Mouse (Mus musculus): ENCODE measurements around the gene Hist1h2bk.
A peak's percentile ranks its signal among the peaks of the same experiment; 100 is the strongest.

The Hist1h2bk gene

DNA sequence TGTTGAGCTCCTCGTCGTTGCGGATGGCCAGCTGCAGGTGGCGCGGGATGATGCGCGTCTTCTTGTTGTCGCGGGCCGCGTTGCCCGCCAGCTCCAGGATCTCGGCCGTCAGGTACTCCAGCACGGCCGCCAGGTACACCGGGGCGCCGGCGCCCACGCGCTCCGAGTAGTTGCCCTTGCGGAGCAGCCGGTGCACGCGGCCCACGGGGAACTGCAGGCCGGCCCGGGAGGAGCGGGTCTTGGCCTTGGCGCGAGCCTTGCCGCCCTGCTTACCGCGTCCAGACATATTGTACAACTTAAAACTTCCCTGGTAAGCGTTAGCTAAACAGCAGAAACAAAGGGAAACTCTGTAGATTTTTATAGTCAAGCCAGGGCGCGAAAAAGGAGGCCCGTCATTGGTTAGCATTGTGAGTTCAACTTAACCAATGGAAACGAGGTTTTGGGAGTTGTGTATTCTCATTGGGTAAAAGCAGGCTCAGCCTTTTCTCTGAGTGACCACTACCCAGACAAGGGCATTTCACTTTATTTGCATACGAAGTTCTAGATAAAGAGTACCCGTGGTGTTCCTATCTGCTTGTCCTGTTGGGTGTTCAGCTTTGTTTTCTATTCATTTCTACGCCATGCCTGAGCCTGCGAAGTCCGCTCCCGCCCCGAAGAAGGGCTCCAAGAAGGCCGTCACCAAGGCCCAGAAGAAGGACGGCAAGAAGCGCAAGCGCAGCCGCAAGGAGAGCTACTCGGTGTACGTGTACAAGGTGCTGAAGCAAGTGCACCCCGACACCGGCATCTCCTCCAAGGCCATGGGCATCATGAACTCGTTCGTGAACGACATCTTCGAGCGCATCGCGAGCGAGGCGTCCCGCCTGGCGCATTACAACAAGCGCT lies at the start of gene Hist1h2bk, which contains the start of gene Hist1h2ah:
Gene Hist1h2bk, plus strand, starts transcription at position 604 of the 882 bp plus-strand sequence.
Gene Hist1h2ah, minus strand, starts transcription at position 302 of the 882 bp plus-strand sequence.
- peak; percentile 68 to 81 for DNase-seq

DNA sequence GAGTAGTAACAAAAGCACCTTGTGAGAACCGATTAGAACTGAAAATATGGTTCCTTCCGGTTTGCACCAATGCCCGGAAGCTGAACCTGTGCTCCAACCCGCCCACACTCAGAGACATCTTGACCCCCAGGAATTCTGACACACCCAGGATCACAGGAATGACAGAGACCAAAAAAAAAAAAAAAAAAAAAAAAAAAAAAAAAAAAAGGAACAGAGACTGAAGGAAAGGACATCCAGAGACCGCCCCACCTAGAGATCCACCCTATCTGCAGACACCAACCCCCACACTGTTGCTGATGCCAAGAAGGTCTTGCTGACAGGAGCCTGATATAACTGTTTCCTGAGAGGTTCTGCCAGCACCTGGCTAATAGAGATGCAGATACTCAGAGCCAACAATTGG lies 43.1 kb upstream of the Hist1h2bk start:
- no peak for DNase-seq

DNA sequence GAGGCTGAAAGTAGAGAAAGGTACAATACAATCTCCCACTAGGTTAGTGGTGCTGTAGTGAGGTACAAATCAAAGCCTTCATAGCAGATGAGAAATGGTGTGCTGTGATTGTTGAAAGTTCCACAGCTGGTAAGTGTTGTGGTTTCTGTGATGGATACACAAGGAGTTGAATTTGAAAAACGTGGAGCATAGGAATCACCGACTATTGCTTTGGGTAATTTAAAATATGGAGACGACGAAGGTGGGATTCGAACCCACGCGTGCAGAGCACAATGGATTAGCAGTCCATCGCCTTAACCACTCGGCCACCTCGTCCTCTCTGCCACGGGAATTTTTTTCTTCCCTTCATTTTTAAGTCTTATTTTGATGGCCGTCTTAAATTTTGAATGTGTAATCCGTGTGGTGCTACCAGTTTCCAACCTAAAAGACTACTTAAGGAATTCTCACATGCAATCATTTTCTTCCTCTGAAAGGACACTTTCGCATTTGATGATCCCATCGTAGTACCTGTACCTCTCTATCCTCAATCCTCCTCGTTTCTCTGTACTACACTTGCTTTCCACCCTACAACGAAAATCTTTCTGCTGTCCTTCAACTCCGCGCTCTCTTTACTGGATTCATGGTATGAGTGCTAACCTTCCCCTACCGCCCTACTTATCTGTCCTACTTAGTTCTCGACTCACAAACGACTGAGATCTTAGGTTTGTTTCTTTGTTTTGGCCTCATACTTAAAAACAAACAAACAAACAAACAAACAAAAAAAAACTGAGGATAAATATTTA lies 41.5 kb upstream of the Hist1h2bk start:
- peak; percentile 29 to 44 for DNase-seq

DNA sequence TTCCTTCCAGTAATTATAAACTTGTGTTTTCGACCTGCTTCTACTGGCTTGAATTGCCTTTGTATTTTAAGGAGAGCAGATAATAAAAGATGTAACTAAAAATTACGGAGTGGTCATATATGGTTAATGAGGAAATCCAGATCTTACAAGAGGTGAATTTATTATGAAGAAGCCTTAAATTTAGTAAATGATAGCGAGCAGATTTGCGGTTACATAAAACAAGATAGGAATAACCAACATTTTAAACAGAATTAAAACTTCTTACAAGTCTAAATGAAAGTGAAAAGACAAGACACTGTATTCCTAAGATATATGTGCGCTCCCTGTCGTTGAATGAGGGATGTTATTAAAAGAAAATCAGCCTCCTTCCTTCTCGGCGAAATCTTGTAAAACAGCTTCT lies 40.8 kb upstream of the Hist1h2bk start:
- no peak for DNase-seq

DNA sequence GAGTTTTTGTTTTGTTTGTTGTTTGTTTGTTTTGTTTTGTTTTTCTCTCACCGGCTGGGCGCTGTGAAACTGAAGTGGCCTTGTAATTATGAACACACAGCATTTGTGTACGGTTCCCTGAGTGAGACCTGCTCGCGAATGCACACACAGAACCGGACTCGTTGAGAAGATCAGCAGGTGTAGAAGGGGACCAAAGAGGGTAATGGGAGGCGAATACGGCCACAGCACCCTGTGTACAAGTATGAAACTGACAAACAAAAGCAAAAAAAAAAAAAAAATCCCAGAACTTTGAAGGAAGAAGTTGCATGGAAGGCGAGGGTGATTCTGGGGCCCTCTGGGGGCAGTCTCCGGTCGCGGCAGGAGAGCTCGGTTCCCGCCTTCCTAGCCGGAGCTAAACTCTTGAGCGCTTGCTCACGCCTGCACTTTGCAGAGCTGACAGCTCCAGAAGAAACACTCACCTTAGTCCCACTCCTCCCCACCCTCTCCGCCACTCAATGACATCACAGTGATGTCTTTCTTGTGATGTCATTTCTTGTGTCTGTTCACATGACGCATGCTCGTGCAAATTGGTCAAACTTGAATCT lies 40.2 kb upstream of the Hist1h2bk start:
- DNase-seq: peak in 1 of 2 experiments; percentile 26

DNA sequence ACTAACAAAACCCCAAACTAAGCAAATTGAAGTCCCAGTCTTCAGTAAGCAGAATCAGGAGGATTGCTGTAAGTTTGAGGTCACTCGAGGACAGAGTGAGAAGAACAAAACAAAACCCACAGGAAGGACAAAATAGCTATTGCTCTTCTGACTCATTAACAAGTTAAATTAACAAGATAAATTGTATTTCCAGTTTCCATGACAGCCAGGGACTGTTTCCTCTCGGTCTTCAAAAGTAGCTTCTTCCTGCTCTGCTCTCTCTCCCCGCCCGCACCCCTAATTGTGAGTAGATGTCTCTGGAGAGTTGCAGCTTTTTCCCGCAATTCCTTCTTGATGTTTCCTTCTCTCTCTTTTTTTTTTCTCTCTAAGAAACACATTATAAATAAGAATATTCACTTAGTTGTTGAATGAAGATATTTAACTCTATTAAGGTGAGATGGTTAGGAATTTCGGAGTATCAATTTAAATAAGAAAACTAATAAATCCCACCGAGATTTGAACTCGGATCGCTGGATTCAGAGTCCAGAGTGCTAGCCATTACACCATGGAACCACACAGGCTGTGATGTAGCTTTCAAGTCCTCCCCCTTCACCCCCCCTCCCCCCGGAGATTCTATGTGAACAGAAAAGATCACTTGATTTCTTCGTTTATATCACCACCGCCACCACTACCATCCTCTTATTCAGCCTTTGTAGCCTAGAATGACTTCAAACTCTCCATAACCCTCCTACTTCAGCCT lies 39.4 kb upstream of the Hist1h2bk start:
- no peak for DNase-seq

DNA sequence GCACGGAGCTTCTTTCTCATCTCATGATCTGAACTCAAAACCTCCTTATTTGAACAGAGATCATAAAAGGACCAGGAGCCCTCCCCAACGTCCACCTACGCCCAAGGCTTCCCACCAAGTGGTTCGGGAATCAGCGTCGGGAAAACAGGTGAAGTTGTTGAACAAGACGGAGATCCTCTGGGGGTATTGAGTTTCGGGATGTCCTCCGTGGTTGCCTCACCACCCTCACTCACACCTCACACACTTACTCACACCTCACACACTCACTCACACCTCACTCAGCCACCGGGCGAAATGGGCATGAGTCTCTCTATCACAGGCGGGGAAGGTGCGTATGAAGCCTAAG lies 38.9 kb upstream of the Hist1h2bk start:
- no peak for DNase-seq

DNA sequence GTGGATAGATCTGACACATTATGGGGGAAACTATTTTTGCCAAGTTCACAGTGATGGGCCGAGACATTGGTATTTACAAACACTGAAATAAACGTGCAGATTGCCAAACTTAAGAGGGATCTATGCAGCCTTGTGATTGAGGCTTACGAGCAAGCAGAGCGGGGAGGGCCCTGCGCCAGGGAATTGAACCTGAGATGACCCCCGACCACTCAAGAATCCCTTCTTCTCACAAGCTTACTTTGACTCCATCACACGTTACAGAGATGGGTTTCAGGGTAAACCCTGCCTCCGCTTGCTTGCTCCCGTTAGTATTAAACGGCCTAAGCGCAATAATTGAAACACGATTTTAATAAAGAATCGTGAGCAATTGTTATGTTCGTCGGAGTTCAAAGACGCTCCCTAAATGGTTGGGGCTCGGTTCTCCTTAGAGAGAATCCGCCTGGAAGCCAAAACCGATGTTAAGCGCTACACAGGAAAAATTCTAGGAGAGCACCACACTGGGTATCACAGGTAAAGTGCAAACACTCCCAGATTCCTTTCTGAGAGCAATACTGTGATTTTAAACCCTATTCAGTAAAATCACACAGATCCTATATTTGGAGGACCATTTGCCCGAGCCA lies 38.4 kb upstream of the Hist1h2bk start:
- no peak for DNase-seq

DNA sequence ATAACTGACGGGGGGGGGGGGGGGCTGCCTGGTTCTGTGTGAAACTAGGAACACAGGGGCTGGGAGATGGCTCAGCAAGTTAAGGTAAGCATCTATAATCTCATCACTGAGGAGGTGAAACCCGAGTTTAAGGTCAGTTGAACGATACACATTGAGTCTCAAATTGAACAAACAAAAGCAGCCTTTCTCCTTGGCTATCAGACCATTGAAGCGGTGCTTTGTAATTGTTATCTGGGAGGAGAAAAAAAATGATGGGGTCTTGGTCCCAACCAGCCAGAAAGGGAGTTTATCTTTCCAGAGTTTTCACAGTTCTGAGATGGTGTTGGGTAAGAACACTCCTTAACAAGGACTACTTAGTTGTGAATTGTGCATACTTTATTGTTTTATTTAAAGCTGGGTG lies 37.8 kb upstream of the Hist1h2bk start:
- no peak for DNase-seq

DNA sequence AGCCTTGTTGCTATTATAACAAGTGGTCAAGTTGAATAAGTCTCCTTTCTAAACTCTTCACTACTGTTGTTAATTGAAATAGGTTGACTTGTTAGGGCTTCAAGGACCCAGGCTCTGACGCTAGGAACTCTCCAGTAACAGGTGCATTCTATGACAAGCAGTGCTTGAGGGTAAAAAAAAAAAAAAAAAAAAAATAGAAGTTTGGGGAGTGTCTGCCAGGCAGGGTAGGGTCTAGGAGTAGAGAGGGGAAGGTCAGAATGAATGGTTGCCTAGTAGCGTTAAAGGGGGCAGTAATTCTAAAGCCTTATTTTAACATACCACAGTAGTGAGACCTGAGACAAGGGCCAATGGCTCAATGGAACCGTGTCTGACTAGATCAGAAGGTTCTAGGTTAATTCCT lies 37.3 kb upstream of the Hist1h2bk start:
- no peak for DNase-seq

DNA sequence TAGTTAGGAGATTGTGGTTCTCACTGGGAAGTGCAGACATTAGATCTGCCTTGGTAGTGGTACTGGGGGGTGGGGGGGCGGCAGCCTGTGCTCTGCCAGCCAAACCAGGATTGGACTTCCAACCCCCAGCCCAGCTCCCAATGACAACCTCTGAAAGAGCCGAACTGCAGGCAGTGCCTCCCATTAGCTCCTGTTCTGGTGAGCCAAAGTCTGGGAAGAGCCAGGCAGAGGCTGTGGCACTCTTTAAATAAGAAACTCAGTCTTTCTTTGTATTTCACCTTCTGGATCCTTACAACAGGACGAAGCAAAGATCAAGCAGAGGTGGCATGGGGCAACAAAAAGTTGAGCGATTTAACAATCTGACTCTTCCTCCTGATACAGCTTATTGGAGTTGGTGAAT lies 36.5 kb upstream of the Hist1h2bk start:
- no peak for DNase-seq

DNA sequence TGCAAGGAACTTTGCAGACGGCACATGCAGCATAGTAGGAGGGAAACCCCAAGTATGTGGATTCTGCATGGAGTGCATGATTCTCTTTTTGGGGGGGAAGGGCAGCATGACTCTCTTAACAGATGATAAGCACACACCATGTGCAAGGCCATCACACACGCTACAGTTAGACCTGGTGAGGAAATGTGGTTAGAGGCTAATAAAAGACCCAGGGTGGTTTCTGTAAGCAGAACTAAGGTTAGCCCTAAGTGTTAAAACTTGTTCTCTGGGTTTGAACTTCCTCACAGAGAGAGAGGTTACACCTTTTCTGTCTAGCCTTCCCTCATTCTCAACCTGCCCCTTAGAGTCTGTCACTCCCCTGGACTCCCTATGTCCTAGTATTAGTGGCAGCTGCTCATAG lies 34.3 kb upstream of the Hist1h2bk start:
- no peak for DNase-seq

DNA sequence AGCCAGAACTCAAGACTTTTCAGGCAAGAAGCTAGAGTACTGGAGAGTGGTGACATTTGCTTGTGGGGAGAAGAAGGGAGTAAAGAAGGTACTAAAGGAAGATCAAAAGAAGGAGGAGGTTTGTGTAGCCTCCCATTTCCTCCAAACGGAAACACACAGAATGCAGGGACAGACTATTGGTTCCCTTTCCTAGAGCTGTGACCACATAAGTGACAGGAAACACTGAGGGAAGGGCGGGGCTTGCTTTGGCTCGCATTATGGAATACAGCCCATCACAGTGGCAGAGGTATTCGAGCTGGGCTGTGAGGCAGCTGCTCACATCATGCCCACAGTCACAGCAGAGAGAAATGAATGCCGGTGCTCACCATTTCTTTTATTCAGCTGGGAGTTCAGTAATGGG lies 33.8 kb upstream of the Hist1h2bk start:
- DNase-seq: no peak

DNA sequence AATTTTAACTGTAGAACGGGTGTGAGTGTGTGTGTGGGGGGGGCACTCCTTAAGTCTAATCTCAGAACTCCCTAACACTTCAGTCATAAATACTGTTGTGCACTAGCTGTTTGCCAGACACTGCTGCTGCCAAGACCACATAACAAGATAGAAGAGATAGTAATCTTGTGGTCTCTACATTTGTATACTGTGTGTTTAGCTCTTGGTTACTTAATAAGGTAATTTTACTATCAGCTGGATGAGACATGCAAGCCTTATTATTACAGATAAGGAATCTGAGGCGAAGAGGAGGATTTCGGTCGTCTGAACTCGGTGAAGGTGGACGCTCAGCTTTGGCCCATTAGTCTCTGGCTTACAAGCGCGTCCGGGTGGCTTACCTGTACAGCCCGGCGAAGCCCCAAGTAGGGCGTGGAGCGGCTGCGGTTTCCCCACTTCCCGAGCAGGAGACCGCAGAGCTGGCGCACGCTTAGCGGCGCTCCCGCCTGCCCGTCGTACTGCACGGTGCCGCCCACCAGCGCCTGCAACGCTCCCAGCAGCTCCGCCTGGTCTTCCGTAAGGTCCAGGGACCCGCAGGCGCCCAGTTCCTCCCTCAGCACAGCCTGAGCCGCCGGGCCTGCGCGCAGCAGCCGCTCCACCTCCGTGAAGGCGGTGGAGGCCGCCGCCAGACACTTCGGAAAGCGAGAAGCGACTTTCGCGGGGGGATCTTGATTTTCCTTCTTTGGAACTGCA lies 29.9 kb upstream of the Hist1h2bk start:
- no peak for DNase-seq

DNA sequence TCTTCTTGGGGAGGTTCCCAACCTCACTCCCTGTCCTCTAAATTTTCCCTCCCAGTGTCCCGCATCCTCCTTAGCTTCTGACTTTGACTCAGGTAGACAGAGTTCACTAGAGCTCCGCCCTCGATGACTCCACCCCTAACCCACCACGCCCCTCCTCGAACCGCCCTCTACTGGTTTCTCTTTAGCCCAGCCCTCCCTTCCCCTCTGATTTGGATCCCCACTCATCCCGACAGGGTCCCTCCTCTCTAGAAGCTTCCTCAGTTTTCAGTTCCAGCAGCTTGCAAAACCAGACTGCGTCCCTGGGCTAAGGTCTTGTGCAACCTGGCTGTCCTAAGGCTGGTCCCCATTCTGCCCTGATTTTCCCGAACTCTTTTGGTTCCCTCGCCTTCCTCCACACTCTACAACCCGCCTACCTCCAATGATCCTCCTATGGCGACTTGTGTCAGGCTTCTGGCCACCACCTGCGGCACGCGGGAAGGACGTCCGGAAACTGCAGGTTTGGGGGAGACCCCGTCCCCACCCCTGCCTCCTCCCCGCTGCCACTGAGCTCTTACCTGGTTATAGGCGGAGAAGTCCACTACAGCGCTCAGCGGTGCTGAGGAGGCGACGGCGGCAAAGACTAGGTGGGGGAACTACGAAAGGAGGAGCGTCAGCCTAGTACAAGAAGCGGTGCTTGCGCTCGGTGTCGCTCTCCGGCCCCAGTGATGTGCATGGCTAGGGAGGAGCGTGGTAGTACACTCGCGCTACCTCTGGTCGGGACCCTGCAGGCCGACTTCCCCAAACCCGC lies 29.1 kb upstream of the Hist1h2bk start:
- DNase-seq: no peak

DNA sequence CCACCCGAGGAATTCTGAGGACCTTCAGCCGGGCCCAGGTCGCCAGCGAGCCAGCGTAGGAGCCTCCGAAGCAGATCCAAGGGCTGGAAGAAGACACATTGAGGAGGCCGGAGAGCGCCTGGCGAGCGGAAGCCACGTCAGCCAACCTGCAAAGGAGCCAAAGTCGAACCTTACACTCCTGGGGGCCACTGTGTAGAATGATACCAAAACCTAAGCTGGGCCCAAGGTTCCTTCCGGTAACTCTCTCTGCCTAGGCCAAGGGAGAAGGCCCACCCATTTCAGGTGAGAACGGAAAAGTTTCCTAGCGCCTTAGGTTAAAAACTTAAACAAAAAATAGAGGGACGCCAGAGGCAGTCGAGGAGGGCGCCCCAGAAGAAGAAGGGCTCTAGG lies 28.6 kb upstream of the Hist1h2bk start:
- no peak for DNase-seq

DNA sequence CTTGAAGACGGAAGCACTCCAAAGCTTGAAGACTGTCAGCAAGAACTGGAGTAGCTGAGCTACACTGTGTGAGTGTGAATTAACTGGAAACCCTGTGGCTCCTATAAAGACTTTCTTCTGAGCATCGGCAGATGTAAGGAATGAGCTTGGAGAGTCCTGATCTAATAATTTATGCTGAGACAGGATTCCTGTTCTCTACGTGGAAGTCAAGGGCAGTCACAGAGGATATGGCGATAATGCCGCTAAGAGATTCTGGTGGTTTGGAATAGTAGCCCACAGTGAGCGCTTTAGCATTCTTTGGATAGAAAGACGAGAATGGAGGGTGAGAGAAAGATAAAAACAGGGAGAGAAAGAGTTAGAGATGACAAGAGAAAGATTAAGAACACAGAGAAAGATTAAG lies 27.8 kb upstream of the Hist1h2bk start:
- DNase-seq: no peak

DNA sequence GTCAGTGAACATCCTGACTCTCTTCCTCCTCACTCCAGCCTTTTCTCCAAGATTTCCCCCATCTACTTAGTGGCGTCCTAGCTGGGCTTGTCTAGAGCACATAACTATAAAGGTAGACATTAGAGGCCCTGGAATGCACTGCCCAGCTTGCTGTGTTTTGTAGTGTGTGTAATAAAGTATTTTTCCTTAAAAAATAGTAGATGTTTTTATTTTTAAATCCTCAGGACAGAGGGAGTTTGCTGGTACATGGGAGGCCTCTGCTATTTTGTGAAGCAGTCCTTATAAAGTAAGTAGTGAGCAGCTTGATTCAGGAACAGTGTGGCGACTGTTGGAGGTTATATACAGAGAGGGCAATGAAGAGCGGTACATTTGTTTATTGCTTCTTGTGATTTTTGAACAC lies 27.0 kb upstream of the Hist1h2bk start:
- no peak for DNase-seq

DNA sequence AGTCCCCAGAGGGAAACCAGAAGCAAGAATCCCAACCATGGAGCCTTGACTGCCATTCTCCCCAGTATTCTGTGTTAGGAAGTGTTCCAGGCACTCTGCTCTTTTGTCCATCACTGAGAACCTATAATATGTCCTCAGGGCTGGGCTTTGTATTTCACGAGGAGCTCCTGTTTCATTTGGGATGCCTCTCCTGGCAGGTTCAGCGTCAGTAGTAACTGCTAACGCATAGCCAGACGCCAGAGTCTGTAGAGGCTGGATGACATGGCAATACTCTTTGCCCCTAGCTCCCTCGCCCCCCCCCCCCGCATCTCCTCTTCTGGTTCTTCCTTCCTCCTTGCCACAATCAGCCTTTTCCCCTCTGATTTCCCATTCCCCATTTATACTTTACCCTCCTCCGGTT lies 26.0 kb upstream of the Hist1h2bk start, which contains the start of gene Prss16:
Gene Prss16, minus strand, starts transcription at position 101 of the 400 bp plus-strand sequence.
- DNase-seq: no peak

DNA sequence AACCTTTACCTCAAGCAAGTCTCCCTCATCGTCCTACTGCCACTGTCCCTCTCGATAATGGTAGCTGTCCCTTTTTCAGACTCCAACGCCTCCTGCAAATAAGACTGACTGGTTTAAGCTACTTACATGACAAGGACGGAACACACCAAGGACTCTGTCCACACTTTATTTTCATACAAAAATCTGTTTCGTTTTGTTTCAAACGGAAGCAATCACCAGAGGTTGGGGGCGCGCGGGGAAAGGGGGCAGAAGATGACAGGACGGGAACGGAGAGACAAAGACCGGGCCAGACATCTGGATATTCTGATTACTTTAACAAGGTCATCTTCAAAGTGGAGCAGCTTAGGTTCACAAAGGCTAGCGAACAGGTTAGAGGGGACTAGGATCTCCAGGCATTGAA lies 22.0 kb upstream of the Hist1h2bk start:
- DNase-seq: no peak

DNA sequence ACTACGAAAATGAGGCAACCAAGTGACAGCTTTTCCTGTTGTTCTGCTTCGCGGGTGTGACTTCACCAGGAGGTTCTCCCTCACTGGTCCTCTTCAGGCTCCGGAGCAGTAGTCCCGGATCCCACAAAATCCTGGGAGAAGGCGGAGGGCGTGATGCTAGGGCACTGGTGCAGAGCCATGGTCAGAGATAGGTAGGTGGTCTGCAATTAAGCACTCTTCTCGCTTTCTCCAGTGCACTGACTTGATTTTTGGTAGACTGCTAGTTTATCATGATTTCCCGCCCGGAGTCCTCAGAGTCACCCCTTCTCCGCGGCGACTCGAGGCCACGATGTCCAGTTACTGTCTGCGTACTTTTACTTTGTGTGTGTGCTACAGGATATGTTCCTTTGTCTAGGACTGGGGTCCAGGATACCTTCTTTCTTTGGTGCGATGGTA lies 21.2 kb upstream of the Hist1h2bk start:
- no peak for DNase-seq

Measured in cerebellum, postnatal 36 days (tissue).